Mouse (Mus musculus): ENCODE measurements around the gene Larp4b.

The Larp4b gene

DNA sequence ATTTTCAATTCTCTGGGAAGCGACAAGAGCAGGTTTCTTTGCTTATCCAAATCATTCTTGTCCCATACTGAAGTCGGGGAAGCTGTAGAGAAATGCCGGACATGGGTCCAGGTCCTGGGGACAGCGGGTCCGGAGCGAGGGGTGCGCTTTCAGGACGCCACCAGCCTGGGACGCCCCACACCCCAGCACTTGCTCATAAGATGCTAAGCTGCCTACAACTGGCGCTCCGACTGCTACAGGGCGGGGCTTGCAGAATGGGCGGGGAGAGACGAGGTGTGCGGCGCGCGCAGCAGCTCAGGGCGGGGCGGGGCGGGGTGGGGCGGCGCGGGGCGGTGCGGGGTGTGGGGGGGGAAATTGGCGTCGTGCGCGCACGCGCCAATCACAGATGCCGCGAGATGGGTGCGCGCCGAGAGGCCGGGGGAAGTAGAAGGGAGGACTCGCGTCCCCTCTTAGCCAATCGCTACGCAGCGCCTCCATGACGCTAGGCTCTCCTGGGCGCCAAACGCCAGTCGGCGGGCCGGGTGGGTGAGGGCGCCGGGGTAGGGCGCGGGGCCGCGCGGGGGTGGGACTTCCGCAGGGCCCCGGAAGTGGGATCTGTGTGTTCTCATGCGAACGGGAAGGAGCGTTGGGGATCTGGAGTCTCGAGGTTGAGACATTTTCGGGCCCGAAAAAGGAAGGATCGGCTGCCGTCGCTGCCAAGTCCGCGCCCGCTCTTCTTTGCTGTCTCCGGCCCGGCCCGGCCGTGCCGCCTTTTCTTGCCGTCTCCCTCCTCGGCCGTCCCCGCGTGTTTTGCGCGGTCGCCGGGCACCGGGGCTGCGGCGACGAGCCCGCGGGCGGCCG, at the start of gene Larp4b:
Gene Larp4b, plus strand, starts transcription at position 566 of the 840 bp plus-strand sequence.
- DNase-seq (ENCODE audit: low spot score), result peak; percentile 98

DNA sequence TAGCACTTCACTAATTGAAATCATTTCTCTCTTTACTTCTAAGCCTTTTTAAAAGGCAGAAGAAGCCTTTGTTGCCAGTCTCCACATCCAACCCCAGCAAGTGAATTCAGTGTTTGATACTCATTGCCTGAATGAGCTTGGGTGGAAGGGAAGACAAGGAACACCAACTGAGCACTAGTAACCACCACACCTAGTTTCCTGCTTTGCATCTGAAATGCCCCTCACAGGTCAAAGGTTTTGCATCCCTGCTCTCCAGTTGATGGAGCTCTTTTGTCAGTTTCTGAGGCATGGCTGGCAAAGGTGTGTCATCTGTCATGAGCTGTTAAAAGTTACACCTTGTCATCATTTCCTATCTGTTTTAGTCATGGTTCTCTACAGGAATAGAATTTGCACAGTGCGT, 49.0 kb upstream of the Larp4b start:
- DNase-seq (ENCODE audit: low spot score), result no peak

DNA sequence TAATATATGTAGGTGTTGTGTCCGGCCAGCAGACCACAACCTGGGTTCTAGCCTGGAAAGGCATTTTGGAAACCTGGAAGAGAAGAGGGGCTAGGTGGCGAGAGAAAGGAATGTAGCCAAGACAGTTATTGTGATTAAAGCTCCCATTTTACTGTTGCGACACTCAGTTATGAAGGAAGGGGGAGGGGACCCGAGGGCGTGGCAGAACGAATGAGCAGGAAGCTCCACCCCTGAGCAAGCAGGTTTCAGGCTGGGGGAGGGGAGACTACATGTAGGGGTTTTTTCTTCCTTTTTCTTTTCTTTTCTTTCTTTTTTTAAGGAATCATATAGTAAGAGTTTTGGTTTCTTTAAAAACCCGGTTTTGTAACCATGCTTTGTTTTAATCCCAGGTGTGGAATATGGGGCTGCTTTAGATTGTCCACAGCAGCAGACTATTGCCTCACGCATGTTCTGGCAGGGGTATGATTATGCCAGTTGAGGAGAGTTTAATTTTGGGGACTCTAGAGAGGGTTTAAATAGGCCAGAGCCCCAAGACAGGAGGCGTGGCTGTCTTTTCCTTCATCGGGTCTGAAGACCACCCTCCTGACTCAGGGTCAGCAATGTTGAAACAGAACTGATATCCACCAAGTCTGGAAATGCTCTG, 41.5 kb upstream of the Larp4b start:
- DNase-seq (ENCODE audit: low spot score), result peak; percentile 3

DNA sequence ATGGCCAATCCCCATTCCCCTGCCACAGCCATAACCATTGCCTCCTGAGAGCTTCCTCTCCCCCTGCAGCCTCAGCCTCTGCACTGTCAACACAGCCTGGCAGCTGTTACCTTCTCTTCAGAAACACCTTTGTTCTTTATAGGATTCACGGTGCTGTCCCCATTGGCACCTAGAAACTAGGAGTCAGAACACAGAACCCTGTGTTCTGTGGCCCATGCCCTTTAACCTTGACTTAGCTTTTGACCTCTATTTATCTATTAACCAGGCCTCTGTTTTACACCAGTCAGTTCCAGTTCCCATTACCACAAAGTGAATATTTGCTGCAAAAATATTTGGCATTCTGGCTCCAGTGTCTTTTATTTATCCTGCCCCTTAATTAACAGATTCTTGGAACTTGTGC, 36.4 kb upstream of the Larp4b start:
- no peak for DNase-seq (ENCODE audit: low spot score)

DNA sequence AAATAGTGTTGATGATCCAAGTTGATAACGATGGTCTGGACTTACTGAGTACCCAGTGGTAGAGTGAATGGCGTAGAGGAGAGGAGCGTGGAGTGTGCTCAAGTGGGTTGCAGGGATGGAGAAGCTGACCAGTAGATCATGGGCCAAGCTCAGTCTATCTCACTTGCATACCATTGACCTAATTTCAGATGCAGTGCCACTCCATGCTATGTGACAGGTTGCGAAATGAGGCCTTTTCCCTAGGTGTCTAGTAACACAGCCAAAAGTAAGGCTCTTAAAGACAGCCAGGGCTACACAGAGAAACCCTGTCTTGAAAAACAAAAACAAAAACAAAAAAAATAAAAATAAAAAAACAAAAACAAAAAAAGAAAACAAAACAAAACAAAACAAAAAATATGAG, 35.0 kb upstream of the Larp4b start:
- no peak for DNase-seq (ENCODE audit: low spot score)

DNA sequence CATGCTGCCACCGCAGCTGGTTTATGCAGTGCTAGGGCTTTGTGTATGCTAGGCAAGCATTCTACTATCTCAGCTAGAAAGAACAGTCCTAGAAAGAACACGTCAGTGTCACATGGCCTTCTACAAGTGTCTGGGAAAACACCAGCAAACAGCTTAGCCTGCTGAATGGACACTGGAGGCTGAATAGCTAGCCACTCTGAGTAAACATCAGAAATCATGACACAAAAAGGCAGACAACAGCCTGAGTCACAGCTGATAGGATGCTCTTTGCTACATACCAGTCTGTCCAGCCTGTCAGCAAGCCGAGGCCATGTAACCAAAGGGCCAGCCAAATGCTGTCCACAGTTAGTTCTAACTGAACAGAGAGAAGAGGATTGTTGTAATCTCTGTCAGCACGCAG, 32.3 kb upstream of the Larp4b start:
- no peak for DNase-seq (ENCODE audit: low spot score)

DNA sequence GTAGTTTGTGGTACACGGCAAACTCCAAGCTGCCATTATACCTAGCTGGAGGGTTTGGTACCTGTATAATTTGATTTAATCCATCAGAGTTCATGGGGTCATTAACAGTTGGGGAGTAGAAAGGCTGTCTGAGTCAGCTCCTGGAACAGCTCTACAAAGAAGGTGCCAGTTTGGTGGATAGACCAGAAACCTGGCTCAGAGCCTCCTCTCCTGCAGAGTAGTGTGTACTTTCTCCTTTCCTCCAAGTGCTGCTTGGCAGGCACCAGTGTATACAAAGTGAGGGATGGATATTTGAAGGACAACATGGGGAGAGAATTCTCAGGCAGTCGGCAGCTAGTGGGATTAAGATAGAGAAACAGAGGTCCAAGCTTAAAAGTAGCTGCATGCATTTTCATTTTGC, 29.5 kb upstream of the Larp4b start:
- no peak for DNase-seq (ENCODE audit: low spot score)

DNA sequence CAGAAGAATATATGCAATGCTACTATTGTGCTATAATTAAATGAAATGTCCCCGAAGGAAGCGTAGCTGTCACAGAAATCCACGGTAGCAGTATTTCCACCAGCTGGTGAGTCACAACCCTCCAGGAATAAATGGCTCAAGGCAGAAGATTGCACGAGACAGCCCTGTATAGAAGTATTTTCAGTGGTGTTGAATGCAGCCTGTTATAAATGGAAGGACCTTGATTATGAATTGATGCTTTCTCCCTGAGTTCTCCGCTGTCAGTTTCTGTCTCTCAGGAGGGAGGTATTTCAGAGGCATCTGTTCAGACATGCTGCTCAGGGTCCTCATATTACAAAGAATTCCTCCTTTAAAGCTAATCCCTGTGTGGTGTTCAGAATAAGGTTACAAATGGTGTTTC, 27.6 kb upstream of the Larp4b start:
- no peak for DNase-seq (ENCODE audit: low spot score)

DNA sequence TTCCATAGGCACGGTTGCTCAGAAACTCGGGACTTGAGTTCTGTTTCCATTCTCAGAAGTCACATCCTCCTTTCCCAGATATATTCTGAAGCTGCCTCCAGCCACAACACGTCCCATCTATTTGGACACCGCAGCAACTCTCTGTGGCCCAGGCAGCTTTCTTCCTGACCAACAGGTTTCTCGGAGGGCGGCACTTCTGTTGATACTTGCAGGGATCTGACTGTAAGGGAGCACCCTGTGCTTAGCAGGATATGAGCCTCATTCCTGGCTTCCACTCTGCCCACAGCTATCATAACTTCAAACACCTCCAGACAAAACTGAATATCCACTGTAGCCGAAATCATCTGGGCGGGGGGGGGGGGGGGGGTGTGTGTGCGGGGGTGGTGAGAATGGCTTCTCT, 22.7 kb upstream of the Larp4b start:
- no peak for DNase-seq (ENCODE audit: low spot score)

DNA sequence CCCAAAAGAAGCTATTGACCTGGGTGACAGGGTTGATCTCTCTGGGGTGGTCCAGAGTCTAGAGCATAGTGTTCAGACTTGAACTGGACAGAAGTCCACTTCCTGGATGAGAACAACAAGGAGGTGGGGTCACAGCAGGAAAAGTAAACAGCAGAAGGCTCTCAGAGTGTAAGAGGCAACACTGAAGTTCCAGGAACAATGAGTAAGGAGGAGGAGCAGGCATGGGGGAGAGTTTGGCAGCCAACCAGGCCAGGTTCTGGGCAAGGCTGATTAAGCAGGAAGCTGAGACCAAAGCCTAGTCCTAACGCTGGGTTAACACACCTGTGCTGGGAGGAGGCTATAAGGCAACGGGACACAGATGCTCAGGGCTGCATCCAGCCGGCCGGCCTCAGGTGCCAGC, 19.9 kb upstream of the Larp4b start:
- DNase-seq (ENCODE audit: low spot score), result no peak

DNA sequence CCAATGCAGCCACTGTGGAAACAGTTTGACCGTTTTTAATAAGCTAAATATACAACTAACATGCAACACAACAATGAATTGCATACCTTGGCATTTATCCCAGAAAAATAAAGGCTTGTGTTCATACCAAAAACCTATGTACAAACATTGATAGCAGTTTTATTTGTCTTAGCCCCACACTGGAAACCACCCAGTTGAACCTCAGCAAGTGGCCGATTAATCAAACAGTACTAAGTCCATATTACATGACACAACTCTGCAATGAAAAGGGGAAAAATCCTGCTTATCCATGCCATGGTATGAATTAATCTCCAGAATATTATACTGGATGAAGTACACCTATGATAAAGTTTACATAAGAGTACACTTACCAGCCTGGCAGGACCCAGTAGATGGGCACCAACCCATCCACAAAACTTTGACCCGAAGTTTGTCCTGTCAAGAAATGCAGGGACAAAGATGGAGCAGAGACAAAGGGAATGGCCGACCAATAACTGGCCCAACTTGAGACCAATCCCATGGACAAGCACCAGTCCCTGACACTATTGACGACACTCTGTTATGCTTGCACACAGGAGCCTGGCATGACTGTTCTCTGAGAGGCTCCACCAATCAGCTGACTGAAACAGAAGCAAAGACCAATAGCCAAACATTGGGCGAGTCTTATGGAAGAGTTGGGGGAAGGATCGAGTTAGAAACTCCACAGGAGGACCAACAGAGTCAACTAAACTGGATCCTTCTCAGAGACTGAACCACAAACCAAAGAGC, 17.7 kb upstream of the Larp4b start:
- no peak for DNase-seq (ENCODE audit: low spot score)

DNA sequence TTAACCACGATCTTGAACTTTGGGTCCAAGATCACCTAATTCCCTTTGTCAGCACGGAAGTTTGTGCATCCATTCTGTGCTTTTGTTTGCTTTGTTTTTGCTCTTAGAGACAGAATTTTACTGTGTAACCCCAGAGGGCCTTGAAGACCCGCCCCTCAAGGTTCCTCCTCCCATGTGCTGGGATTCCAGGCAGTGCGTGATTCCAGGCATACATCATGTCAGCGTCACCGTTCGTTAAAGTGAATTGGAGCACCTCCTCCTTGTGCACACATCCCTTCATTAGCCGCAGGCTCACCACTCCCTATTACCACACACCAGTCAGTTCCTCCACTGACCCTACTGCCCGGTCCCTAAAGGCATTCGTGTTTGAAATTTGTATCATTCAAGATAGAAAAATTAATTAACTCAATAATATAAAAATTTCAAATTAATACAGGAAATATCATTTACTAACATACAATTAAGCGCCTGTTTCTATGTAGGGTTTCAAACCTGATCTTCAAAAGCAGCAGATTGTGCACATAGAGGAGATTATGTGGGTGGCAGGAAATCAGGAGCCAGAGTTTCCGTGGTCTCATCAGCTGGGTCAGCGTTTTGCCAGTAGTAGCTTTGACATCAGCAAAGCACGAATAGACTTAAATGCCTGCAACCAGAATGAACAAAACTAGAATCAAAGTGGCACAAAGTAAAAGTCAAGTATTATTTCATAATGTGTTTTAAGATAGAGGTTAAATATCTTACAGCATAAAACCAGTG, 11.4 kb upstream of the Larp4b start:
- DNase-seq (ENCODE audit: low spot score), result no peak

DNA sequence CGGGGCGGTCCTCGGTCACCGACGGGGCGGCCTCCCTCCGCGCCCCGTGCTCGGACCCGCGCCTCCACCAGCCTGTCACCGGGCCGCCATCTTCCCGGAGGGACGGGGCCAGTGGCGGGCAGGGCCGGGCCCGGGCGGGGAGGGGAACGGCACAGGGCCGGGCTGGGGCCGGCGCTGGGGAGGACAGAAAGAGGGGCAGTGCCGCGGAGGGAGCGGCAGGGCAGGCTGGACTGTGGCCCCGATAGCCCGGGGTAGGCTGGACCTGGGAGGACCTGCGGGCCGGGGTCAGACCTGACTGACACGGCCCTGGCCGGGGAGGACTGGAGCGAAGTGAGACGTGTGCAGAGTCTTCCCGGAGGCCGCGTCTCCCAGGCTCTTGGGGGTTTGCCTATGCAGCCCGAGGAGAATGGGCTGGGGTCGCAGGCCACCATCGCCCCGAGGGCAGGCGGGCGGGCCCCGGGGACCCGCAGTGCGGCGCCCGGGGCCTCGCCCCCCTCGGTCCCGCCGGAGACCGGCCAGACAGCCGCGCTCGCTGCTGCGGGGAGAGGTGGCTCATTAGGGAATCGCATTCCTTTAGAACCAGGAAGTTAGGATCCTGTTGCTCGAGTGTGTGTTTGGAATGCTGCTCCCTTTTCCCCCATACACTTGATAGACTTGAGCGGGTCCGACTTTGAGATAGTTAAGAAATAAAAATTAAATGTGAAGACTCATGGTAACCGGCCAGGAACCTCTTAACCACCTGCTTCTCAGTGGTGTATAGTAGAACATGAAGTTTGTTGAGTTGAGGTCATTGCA, 702 bp downstream of the Larp4b start:
- peak; percentile 30 for DNase-seq (ENCODE audit: low spot score)

DNA sequence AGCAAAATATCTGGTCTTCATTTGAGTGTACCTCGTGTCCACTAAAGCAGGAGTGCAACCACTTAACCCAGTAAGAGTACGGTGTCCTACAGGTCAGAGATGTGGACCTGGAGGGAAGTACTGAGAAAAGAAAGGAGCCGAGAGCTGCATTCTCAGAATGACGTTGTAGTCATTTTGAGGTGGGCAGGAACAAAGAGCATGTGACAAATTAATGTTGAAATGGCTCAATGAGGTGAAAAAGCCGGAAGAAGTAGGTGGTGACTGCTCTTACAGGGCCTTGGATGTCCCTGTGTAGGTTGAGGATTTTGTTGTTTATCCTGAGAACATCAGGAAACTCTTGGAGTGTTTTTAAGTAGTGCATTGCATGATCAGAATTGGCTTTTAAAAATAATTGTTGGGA, 5.6 kb downstream of the Larp4b start:
- no peak for DNase-seq (ENCODE audit: low spot score)

DNA sequence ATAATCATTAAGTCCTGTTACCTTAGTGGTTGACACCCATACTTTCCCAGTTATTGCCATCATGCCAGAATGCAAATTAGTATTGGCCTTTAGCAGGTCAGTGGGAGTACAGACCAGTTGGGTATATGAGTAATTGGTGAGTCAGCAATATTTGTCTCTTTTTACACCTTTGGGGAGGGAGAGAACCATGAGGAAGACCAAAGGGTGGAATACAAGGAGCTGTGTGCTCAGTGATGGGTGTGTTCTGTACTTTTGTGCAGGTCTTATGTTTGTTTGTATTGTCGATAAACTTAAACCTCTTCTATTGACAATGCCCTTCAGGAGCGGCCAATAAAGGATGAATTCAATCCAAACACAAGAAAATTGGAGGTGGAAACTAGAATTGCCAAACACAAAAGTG, 6.8 kb downstream of the Larp4b start:
- DNase-seq (ENCODE audit: low spot score), result no peak

DNA sequence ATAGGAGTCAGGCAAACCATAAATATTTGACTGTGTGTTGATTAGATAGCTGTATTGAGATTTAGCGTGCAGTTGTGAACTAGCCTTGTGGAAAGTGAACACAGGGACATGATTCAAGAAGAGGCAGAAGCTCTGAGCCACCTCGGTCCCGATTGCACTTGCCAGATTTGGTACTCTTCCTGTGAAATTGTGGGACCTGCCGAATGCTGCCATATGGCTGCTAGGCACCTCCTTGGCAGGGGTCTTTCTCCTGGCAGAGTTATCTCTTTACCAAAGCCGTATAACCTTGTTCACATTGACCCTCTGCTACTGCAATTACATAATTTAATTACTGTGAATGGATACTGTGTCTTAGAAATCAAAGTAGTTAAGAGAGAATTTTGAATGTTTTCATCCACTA, 12.6 kb downstream of the Larp4b start:
- DNase-seq (ENCODE audit: low spot score), result no peak

DNA sequence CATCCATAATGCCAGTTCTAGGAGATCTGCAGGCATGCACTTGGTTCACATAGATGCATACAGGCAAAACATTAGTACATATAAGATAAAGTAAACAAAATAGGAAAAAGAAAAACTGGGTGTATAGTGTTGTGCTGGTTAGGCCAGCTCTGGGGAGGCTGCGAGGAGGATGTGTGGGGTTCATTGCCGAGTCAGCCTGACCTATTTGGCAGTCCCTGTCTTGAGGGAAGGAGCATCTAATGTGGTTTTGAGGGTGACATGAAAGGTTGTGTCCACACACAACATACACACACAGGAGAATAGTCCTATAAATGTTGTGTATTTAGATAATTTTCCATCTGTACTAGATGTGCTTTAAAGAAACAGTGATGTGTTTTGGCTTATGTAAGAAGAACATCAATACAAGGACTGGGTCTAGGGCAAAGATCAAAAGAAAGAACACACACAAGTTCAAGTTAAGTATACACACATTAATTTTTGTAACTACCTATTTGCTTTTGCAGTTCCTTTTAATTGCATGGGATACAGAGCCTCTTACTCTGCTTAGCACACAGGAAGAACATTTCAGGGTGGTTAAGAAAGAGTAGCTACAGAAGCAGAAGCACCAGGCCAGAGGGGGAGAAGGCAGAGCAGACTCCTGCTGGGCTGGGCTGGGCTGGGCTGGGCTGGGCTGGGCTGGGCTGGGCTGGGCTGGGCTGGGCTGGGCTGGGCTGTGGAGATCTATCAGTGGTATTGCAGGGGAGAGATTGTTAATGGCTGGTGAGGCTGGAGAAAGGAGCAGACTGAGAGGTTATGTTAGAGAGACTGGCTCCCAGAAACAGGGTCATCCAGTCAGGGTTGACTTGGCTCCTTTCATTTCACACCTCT, 13.5 kb downstream of the Larp4b start:
- peak; percentile 8 for DNase-seq (ENCODE audit: low spot score)

DNA sequence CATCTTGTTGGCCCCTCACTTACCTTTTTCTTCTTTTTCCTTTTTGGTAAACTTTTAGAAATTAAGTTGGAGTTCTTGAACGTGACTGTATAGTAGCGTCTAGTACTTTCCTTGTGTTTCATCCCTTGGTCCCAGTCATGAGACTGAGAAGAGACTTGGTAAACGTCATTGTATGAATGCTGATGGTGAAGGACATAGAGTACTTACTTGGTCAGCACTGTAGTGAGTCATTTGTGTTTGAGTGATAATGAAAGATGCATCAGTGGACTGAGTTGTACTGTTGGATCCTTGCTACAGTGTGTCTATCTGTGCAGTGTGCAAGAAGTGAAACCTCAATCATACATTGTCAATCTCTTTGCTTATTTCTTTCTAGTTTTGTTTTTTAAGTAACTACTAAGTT, 20.1 kb downstream of the Larp4b start:
- DNase-seq (ENCODE audit: low spot score), result no peak

DNA sequence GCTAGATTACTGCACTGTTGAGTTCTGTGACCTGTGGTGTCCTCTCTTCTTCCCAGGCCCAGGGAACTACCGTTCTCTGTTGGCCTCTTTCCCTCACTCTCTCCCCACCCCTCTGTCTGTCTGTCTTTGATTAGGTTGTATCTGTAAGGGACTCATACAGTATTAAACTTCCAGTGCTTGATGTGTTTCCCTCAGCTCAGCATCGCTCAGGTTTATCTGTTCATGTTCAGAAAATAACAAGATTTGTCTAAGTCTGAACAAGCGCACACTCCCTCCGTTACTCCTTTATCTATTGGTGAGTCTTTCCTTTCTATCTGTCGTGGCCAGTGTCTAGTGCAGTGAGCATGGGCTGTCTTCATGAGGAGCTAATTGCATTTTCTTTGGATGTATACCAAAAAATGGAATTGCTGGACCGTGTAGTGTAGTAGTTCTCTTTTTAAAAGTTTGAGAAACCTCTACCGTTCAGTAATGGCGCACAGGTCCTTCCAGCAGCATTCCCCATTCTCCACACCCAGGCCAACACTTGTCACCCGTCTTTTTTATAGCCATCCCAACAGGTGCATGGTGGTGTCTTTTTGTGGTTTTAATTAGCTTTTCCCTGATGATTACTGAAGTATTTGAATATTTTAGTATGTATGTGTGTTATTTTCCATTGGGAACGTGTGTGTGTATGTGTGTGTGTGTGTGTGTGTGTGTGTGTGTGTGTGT, 27.3 kb downstream of the Larp4b start:
- DNase-seq (ENCODE audit: low spot score), result no peak

DNA sequence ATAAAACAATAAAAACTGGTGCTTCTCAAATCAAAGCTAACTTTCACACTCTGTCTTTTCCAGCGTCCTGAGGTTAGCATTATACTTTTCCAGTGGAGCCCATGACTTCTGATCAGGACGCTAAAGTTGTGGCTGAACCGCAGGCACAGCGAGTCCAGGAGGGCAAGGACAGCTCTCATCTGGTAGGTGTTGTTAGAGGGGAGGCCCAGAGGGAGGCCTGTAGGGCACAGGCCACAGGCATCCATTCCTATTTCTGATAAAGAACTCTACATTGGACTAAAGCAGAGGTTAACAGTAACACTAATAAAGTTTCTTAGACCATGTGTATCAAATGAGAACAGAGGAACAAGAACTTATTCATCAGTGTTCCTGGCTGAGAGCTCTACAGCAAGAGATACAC, 28.4 kb downstream of the Larp4b start:
- DNase-seq (ENCODE audit: low spot score), result no peak

Data from T-cell, adult 2 months (primary cell).